Mouse (Mus musculus): ENCODE data around the gene Eif4h. TPM values are rescaled to one million over a fixed set of nuclear protein-coding genes. Genes with fewer than 3 reads are reported as not detected.

Gene Eif4h
- 408 and 425 TPM in 2 replicates for polyA plus RNA-seq (2015; fragmentation: Nextera tagmentation; extraction: Ambion mirVana)

DNA sequence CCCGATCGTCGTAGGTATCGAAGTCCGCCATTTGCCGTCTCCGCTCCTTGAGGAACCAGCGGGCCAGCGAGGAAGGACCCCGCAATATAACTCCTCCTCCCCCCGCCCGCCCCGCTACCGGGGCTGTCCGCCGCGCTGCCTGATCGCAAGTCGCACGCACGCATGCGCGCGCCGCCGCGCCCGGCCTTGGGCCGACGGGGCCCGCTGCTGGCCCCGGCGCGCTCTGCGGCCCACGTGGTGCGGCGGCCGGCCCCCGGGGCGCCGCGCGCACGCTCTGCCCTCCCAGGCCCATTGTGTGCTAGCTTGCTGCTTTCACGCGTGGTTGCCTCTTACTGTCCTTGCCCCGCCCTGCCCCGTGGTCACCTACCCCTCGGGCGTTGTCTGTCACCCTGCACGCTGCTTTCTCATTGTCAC, at the start of gene Eif4h:
TSS of gene Eif4h (minus strand) at position 222 of the 414 bp plus-strand sequence.
- H3K4me2 ChIP-seq, result peak within 1 kb of the TSS; percentile 70
- peak within 1 kb of the TSS; percentile 100 for H3K9ac ChIP-seq
- peak within 1 kb of the TSS; percentile 97 for H3K27ac ChIP-seq
- peak; percentile 93 for ATAC-seq (ENCODE audit: insufficient number of reproducible peaks, low FRiP score, low TSS enrichment, low read depth)
- no peaks in the 10 kb centered on the region for H3K9me3 ChIP-seq
- WGBS, result under 1% methylated on average over 52 of the region's 52 CpGs
- H3K4me3 ChIP-seq, result peak within 1 kb of the TSS; percentile 97
- peaks cover 19% of the 10 kb centered on the region for H3K36me3 ChIP-seq
- H3K4me1 ChIP-seq, result peaks cover 14% of the 10 kb centered on the region
- H3K27me3 ChIP-seq, result no peaks in the 10 kb centered on the region

DNA sequence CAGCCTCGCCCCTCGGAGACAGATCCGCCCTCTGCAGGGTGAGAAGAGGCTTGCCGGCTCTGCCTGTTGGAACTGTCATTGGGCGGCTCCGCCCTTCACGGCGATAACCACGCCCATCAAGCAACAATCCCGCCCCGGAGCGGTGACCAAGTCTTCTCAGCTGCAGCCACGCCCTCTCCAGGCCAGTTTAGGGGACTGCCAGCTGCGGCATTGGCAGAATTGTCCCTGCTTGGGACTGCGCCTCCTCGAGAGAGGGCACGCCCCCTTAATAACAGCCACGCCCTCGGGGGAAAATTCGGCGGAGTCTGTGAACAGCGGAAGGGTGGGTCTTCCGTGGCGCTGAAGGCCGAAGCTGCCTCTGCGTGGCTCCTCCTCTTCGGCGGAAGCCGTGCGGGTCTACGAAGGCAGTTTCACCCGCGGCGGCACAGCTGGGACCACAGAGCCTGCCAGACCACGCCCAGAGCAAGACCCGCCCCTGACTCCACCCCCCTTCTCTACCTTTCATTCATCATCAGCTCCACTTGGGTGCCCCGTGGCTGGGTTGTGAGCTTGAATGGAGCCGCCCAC, 49.5 kb upstream of the Eif4h start:
- peak overlapping the region; percentile 17; the same call in 1 of the 2 replicates for H3K9ac ChIP-seq
- H3K4me1 ChIP-seq, result peaks cover 17% of the 10 kb centered on the region
- H3K36me3 ChIP-seq, result peaks cover 13% of the 10 kb centered on the region
- WGBS, result under 1% methylated on average over 37 of the region's 38 CpGs
- H3K9me3 ChIP-seq, result no peaks in the 10 kb centered on the region
- peak overlapping the region; percentile 82 for H3K4me3 ChIP-seq
- H3K27ac ChIP-seq, result peak overlapping the region; percentile 84
- ATAC-seq (ENCODE audit: insufficient number of reproducible peaks, low FRiP score, low TSS enrichment, low read depth), result peak; percentile 96
- 0 out of 2 replicates have a peak, but pooled peaks cover 3% of the 10 kb centered on the region for H3K27me3 ChIP-seq
- H3K4me2 ChIP-seq, result peak overlapping the region; percentile 81

DNA sequence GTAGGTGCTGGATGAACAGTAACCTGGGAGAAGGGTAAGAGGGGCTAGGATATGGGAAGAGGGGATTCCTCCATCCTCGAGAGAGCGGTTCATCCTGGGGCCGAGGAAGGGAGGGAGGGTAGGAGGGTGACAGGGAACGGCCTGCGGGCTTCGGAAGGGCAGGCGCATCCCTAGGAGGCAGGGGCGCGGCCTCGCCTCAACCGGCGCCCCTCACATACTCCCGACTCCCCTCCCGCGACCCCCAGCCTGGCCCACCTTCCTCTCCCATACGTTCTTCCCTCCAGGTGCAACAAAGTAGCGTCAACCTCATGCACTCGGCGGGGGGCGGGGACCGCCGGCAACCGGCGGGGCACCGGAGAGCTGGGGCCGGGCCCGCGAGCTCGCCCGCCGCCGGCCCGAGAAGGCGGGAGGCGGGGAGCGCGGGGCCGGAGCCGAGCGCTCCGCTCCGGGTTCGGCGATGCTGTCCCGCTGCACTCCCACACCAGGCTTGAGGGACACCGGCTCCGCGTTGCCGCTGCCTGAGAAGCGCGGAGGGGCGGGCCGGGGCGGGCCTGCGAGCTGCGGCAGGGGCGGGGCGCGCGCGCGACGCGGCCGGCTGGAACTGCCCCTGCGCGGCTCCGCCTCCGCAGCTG, 48.9 kb upstream of the Eif4h start, which contains the start of gene Limk1:
TSS of gene Limk1 (minus strand) at position 513 of the 632 bp plus-strand sequence.
- ATAC-seq (ENCODE audit: insufficient number of reproducible peaks, low FRiP score, low TSS enrichment, low read depth), result no peak
- Histone ChIP-seq H3K9me3 (no peaks in the 10 kb centered on the region), H3K9ac (peak within 1 kb of the TSS; percentile 76), H3K4me2 (peak within 1 kb of the TSS; percentile 81), H3K4me3 (peak within 1 kb of the TSS; percentile 82), H3K27me3 (0 out of 2 replicates have a peak, but pooled peaks cover 3% of the 10 kb centered on the region), H3K27ac (peak within 1 kb of the TSS; percentile 84), H3K36me3 (peaks cover 13% of the 10 kb centered on the region), H3K4me1 (peaks cover 17% of the 10 kb centered on the region)
- 0% methylated on average over 40 of the region's 69 CpGs for WGBS

DNA sequence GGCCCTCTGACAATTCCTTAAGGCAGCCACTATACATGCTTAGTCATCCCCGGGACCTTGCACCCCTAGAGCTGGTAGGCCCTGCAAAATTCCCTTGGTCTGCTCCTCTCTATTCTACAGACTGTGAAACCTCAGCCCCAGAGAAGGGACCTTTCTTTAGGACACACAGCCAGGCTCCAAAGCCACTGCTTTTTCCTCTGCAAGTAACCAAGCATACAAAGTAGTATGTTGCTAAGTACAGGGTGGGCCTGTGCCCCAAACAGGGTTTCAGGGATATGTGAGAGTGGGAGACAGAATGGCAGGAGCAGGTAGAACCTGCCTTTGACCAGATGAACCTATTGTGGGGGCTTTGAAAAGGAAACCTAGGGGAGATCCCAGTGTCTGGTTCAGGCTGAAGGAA, 47.9 kb upstream of the Eif4h start:
- Histone ChIP-seq H3K27ac (no peak overlapping the region), H3K4me1 (peaks cover 17% of the 10 kb centered on the region), H3K4me3 (peak overlapping the region; percentile 82), H3K36me3 (peaks cover 13% of the 10 kb centered on the region), H3K4me2 (peak overlapping the region; percentile 81), H3K9me3 (no peaks in the 10 kb centered on the region), H3K27me3 (0 out of 2 replicates have a peak, but pooled peaks cover 3% of the 10 kb centered on the region), H3K9ac (0 out of 2 replicates have a peak overlapping the region, but pooled peaks have one; percentile 76)
- 81% methylated on average over 1 of the region's 1 CpGs for WGBS
- no peak for ATAC-seq (ENCODE audit: insufficient number of reproducible peaks, low FRiP score, low TSS enrichment, low read depth)

DNA sequence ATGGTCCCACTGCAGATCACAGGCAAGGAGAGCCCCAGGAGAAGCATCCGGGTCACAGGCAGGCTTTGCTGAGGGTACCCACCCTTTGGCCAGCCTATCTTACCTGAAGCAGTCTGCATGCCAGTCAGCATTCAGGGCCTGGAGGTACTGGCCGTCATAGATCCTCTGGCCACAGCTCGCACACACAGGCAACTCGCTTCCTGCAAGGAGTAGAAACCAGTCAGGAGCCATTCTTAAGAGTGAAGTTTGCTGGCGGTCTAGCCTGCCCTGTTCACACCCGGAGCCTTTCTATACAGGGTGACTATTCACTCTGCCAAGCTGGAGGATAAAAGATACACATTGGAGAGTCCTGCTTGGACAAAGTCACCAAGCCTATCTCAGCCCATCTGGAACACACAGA, 47.3 kb upstream of the Eif4h start:
- Histone ChIP-seq H3K27ac (no peak overlapping the region), H3K4me3 (no peak overlapping the region), H3K9me3 (no peaks in the 10 kb centered on the region), H3K4me1 (peaks cover 17% of the 10 kb centered on the region), H3K4me2 (no peak overlapping the region), H3K9ac (no peak overlapping the region), H3K27me3 (0 out of 2 replicates have a peak, but pooled peaks cover 3% of the 10 kb centered on the region), H3K36me3 (peaks cover 13% of the 10 kb centered on the region)
- no peak for ATAC-seq (ENCODE audit: insufficient number of reproducible peaks, low FRiP score, low TSS enrichment, low read depth)
- WGBS, result 87% methylated on average over 6 of the region's 6 CpGs

DNA sequence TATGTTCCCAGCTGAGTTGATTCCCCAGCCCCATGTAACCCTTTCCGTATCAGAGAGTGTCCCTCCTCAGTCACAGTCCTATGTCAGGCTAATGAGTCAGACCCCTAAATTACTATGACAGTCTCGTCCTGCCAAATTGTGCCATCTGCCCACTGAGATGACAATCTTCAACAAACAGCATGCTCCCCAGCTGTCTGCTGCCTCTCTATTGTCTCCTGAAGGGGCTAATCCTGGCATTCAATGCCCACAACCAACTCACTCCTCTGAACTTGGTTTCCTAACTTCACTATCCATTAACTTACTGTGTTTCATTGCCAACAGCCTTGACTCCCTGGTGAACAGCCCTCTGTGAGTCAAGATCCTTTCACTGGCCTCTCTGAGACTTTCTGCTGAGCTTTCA, 45.1 kb upstream of the Eif4h start:
- H3K9me3 ChIP-seq, result no peaks in the 10 kb centered on the region
- WGBS, result 74% methylated on average over 2 of the region's 2 CpGs
- H3K27ac ChIP-seq, result no peak overlapping the region
- H3K4me2 ChIP-seq, result no peak overlapping the region
- H3K9ac ChIP-seq, result no peak overlapping the region
- H3K4me1 ChIP-seq, result peaks cover 19% of the 10 kb centered on the region
- H3K36me3 ChIP-seq, result peaks cover 13% of the 10 kb centered on the region
- no peak overlapping the region for H3K4me3 ChIP-seq
- ATAC-seq (ENCODE audit: insufficient number of reproducible peaks, low FRiP score, low TSS enrichment, low read depth), result no peak
- 0 out of 2 replicates have a peak, but pooled peaks cover 3% of the 10 kb centered on the region for H3K27me3 ChIP-seq

DNA sequence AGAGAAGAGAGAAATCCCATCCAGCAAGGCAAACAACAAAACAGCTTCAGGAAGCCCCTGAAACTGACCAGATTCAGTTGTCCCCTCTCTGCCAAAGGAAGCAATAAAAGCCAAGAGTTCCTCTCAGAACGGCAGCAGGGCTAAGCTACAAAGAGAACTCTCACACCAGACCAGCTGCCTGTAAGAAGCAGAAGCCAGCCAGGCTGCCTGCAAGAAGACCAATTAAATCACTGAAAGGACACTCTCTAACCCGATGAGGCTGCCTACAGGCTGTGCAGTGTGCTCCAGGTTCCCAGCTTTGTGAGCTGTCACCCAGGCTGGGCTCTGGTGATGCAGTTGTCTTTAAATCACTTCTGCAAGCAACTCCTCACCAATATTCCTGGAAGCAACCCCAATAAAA, 44.5 kb upstream of the Eif4h start:
- no peak overlapping the region for H3K4me2 ChIP-seq
- 35% methylated on average over 2 of the region's 2 CpGs for WGBS

DNA sequence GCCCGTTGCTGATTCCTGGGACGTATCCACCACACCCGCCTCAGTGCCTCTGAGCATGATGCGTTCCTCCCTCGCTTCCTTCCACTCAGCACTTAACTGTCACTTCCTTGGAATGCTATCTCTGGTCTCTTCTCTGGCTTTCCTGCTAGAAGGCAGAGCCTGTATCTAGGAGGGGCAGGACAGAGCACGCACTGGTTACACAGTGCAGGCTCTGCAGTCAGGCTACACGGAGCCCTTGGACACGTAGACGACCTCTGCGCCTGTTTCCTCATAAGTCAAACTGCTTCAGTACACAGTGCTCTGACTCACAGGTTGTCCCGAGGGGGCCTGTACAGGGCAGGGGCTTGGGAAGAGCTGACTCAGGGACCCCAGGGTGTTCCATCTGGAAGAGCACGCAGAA, 40.9 kb upstream of the Eif4h start:
- no peak overlapping the region for H3K27ac ChIP-seq
- no peaks in the 10 kb centered on the region for H3K9me3 ChIP-seq
- 0 out of 2 replicates have a peak, but pooled peaks cover 5% of the 10 kb centered on the region for H3K36me3 ChIP-seq
- no peak overlapping the region for H3K4me3 ChIP-seq
- no peak for ATAC-seq (ENCODE audit: insufficient number of reproducible peaks, low FRiP score, low TSS enrichment, low read depth)
- H3K27me3 ChIP-seq, result no peaks in the 10 kb centered on the region
- H3K4me2 ChIP-seq, result no peak overlapping the region
- 64% methylated on average over 12 of the region's 12 CpGs for WGBS
- H3K9ac ChIP-seq, result no peak overlapping the region
- peaks cover 35% of the 10 kb centered on the region for H3K4me1 ChIP-seq

More for the DNA sequence above, 44.5 kb upstream of the Eif4h start:
- no peaks in the 10 kb centered on the region for H3K9me3 ChIP-seq
- H3K9ac ChIP-seq, result no peak overlapping the region
- no peak for ATAC-seq (ENCODE audit: insufficient number of reproducible peaks, low FRiP score, low TSS enrichment, low read depth)
- H3K27ac ChIP-seq, result no peak overlapping the region
- H3K4me3 ChIP-seq, result no peak overlapping the region
- 0 out of 2 replicates have a peak, but pooled peaks cover 3% of the 10 kb centered on the region for H3K27me3 ChIP-seq
- peaks cover 13% of the 10 kb centered on the region for H3K36me3 ChIP-seq
- H3K4me1 ChIP-seq, result peaks cover 21% of the 10 kb centered on the region

DNA sequence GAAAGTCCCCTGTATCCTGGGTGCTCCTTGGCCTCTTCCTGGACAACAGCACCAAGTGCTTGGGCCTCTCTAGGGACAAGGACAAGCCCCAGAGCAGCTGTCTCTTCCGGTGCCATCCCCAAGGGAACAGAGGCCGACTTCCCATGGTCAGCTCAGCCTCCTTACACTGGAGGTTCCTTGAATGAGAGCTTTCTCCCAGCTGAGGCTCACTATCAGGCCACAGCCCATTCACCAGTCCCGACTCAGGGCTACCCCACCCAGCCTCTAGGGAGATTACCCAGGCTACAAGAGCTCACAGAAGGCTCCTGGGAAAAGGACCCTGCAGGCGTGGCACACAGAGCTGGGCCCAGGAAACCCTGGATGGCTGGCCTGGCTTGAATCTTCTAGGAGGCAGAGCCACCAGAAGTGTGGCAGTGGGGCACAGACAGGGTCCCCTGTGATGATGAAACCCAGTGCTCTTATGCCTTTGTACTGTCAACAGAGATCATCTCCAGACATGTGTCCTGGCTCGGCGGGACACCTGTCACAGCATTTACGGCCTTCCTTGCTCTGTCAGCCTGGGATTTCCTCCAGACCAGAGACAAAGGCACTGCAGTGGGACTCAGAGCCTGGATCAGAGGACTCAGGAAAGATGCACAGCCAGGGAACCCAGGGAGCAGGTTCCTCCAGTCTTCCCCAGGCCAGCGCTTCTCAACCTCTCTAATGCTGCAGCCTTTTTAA, 39.7 kb upstream of the Eif4h start:
- Histone ChIP-seq H3K9ac (no peak overlapping the region), H3K4me2 (no peak overlapping the region), H3K4me1 (peaks cover 35% of the 10 kb centered on the region), H3K4me3 (no peak overlapping the region), H3K27ac (no peak overlapping the region), H3K9me3 (no peaks in the 10 kb centered on the region), H3K36me3 (no peaks in the 10 kb centered on the region), H3K27me3 (no peaks in the 10 kb centered on the region)
- no peak for ATAC-seq (ENCODE audit: insufficient number of reproducible peaks, low FRiP score, low TSS enrichment, low read depth)
- WGBS, result 52% methylated on average over 8 of the region's 8 CpGs

DNA sequence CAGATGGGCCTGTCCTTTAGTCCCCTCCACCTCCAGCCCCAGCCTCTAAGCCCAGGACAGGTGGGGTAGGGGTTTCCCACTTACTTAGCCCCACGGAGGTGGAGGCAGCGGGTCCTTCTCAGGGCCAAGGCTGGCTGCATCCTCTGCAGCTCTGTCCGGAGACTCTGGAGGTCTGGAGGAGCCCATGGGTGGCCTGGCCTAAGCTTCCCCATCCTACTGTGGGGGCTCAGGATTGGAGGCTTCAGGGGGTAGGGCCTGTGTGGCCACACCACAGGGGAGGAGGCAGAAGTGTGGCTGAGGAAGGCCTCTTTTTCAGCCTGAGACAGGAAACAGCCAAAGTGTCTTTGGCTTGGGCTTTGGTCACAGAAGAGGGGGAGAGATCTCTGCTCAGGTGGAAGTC, 38.7 kb upstream of the Eif4h start:
- 81% methylated on average over 3 of the region's 3 CpGs for WGBS
- no peak overlapping the region for H3K27ac ChIP-seq
- peaks cover 2% of the 10 kb centered on the region for H3K36me3 ChIP-seq
- no peak overlapping the region for H3K4me2 ChIP-seq
- peaks cover 35% of the 10 kb centered on the region for H3K4me1 ChIP-seq
- H3K9ac ChIP-seq, result no peak overlapping the region
- H3K9me3 ChIP-seq, result no peaks in the 10 kb centered on the region
- ATAC-seq (ENCODE audit: insufficient number of reproducible peaks, low FRiP score, low TSS enrichment, low read depth), result no peak
- no peaks in the 10 kb centered on the region for H3K27me3 ChIP-seq
- H3K4me3 ChIP-seq, result no peak overlapping the region

DNA sequence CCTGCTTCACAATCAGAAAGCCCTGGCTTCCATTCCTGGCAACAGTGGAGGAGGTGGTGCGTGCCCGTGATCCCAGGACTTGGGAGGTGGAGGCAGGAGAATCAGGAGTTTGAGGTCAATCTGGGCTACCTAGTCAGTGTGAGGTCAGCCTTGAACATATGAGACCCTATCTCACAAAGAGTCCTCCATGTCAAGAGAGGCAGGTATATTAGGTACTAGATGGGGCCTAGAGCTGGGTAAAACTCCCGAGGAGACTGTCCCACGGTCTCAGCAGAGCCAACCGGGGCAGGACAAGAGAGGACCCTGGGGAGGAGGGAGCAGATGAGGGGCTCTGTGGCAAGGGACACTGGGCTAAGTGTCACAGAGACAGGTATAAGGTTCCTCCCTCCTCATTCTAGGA, 38.2 kb upstream of the Eif4h start:
- H3K36me3 ChIP-seq, result peaks cover 8% of the 10 kb centered on the region
- WGBS, result 82% methylated on average over 5 of the region's 5 CpGs
- no peak overlapping the region for H3K4me2 ChIP-seq
- H3K9me3 ChIP-seq, result no peaks in the 10 kb centered on the region
- no peak overlapping the region for H3K27ac ChIP-seq
- no peak overlapping the region for H3K4me3 ChIP-seq
- no peak for ATAC-seq (ENCODE audit: insufficient number of reproducible peaks, low FRiP score, low TSS enrichment, low read depth)
- peaks cover 35% of the 10 kb centered on the region for H3K4me1 ChIP-seq
- no peaks in the 10 kb centered on the region for H3K27me3 ChIP-seq
- H3K9ac ChIP-seq, result no peak overlapping the region
